Mouse (Mus musculus): ENCODE measurements around the gene Abca8b.

GRCm38 (mm10) chr11:109922236-109922635, 73.4 kb downstream of the Abca8b start:
- TF ChIP-seq CTCF (IDR thresholded peaks at IDR 0.05; ENCODE audit: low read depth, low read length) (no peak), POLR2A (IDR thresholded peaks at IDR 0.05; ENCODE audit: extremely low read depth, insufficient read depth, low read length) (no peak)

Measured in liver, adult 2 months (tissue).